Mouse (Mus musculus): ENCODE data around the gene Olfr875.

DNA sequence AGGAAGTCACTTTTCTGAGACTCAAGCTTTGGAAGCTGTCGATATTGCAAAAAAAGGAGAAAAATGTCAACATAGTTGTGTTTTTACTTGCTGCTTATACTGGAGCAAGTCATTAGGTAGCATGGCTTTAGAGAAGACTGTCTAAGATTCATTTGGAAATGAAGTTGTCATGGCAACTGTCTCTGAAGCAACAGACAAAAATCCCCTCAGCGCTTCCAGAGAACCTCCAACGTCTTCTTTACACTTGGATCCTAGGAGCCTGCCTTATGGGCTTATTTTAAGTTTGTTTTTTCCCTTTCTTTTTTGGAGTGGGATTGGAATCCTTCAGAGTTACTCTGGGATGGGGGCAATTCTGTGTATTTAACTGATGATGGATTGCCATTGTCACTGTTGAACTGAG, 43.0 kb downstream of the Olfr875 start:
- no peak for TF ChIP-seq CTCF (IDR thresholded peaks at IDR 0.05; ENCODE audit: low read depth)
- TF ChIP-seq EP300 (IDR thresholded peaks at IDR 0.05; ENCODE audit: low read depth), result no peak
